Mouse (Mus musculus) adrenal gland, postnatal 14 days (tissue): ENCODE measurements around the gene Tmem268. TPM values are rescaled to one million over a fixed set of nuclear protein-coding genes. Genes with fewer than 3 reads are reported as not detected.
A peak's percentile ranks its signal among the peaks of the same experiment; 100 is the strongest.

Source experiments
- DNase-seq: peaks from one replicate; pipeline ENCODE4 v3.0.0; 2021; ENCODE audit warnings: mixed read lengths
- long read RNA-seq, 2 experiments: library from polyadenylated mRNA; stranded (forward); transcript quantifications; one replicate each; pipeline ENCODE4 v2.0.0; 2021
- total RNA-seq: library from RNA; stranded (reverse); gene quantifications from 2 replicates; pipeline ENCODE4 v1.2.3, GENCODE M21; 2021

The Tmem268 gene
- total RNA-seq, result 12.3 and 13.0 TPM in 2 replicates
- long read RNA-seq, experiment 1, transcript Tmem268-201 (10 exons, 3,765 nt), result major isoform, 14 of 33 reads
- long read RNA-seq, experiment 1, partial matches to known transcripts, result 1 of 33 reads
- long read RNA-seq, experiment 1, other reads (novel, unspliced or antisense), result 18 of 33 reads
- long read RNA-seq, experiment 2, transcript Tmem268-201 (10 exons, 3,765 nt), result major isoform, 6 of 22 reads
- long read RNA-seq, experiment 2, partial matches to known transcripts, result 0 of 22 reads
- long read RNA-seq, experiment 2, other reads (novel, unspliced or antisense), result 16 of 22 reads

DNA sequence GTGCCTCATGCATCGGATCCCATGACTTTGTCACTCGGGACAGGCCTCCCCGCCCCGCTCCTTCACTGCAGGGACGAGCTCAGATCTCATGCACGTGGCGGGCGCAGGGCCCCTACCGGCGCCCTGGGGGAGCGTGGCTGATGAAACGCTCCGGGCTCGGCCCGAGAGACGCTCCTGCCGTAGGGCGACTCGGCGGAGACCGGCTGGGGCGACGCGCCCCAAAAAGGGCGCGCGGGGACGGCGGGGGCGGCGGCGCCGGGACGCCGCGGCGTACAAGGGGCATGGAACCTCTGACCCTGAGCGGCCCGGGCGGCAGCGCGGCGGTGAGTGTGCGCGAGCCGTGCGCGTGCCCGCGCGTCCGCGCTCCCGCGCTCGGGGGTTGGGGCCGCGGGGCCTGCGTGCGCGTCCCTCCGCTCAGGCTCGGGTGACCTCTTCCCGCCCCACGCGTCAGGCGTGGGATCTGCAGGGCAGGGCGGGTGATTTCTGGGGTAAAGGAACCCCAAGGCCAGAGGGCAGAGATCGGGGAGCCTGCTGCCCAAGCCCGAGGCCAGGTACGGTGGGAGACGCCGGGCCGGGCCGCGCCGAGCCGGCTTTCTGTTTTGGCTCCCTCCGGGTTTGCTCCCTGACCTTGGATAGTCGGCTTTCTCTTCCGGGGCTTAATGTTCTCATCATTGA lies at the start of gene Tmem268:
Gene Tmem268, plus strand, starts transcription at position 375 of the 675 bp plus-strand sequence.
- peak; percentile 91 for DNase-seq

DNA sequence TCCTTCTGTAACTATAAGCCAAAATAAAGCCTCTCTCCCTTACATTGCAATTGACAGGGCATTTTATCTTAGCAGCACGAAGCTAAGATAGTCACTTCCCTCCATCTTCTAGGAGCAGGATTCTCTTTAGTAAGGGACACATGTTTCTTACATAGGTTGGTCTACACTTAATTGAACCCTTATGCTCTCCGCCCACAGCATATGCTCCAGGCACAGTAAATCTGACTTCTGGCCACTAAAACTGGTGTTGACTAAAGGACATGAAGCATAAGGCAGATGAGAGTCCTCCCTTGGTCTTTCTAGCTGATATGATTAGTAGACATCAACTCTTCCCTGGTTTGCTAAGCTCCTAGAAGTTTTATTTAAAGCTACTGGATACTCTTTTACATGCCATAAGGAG lies 45.7 kb upstream of the Tmem268 start:
- no peak for DNase-seq

DNA sequence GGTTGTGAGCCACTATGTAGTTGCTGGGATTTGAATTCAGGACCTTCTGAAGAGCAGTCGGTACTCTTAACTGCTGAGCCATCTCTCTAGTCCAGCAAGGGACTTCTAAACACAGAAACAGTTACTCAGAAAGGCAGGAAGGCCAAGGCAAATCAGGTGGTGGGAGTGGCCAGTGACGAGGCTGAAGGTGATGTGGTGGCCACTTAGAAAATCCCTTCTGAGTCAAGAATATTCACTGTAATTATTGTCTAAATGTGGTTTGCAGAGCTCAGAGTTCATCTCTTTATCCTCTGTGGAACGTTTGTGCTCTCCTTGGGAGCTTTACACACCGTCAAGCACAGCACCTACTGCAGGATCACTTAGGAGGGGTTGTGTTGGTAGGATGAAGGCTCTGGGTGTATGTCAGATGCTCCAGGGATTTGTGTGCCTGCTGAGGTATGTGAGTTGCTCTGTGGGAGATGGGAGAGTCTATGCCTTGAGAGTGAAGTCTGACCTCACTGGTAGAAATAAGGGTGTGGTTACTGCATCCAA lies 44.1 kb upstream of the Tmem268 start:
- DNase-seq, result no peak

DNA sequence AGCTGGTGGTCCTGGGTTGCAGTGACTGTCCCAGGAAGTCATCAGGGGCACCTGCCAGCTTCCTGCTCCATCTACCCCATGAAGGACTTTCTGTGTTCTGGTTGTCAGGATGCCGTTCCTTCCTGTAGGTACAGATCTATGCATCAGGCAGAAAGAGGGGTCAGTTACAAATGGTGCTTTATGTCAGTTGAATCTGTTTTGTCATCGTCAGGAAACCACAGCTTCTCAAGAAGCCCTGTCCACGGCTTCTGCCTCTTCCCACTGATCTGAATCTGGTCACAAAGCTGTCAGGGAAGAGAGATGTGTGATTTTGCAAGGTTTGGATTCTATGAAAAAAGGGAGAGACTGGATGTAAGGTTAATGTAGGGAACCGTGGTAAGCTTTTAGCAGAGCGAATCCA lies 43.6 kb upstream of the Tmem268 start:
- no peak for DNase-seq

DNA sequence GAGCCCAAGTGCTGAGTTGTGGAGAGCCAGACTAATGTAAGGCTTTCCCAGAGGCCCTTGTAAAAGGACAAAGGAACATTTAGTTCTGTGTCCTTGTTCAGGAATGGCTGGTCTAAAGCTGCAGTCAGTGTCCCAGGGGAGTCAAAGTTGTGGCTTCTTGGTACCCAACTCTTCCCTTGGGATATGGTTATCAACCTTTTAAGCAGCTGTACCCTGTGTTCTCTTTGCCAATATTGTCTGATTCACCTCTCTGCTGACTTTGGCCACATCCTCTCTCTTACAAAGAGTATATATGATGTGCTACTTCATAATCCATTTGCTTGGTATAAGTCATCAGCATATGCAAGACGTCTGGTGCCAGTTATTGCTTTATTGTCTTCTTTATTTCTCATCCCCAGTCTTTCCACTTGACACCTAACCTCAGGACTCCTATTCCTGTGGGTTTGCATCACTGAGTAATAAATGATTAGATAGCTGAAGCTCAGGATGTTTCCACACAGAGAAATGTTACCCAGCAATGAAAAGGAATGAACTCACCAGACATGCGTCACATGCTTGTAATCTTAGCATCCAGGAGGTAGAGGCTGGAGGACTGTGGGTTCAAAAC lies 36.7 kb upstream of the Tmem268 start:
- DNase-seq, result no peak

DNA sequence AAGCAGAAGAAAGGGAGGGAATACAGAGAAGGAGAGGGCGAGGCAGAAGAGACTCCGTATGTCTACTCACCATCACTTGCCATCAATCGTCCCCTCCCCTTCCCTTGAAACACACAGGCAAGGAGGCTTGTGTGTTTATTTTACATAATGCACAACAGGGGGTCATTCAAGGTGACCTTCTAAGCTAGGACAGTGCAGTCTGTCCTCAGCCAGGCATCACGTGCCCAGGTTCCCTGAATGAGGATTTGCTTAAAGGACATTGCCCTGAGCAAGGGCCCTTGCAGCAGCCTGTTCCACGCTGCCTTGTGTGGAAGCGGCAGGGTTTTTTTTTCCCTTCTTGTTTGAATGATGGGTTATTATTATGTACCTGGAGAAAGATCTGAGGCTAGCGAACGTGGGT lies 33.1 kb upstream of the Tmem268 start:
- no peak for DNase-seq

DNA sequence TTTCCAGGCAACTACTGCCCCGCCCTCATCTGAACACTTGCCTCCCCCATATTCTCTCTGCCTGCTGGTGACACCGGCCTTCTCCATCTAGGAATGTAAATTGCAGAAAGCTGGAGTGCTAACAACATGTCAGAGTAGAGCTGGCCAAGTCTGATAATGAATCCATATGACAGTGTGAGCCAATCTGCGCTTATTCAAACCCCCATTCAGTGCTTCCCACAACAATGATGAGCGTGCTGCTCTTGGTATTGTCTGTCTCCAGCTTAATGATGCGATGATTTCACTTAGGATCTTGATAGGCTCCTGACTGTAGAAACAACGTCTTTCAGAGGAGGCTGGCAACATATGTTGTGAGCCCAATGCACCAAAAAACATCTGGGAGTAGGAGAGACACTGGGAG lies 29.6 kb upstream of the Tmem268 start:
- DNase-seq, result no peak

DNA sequence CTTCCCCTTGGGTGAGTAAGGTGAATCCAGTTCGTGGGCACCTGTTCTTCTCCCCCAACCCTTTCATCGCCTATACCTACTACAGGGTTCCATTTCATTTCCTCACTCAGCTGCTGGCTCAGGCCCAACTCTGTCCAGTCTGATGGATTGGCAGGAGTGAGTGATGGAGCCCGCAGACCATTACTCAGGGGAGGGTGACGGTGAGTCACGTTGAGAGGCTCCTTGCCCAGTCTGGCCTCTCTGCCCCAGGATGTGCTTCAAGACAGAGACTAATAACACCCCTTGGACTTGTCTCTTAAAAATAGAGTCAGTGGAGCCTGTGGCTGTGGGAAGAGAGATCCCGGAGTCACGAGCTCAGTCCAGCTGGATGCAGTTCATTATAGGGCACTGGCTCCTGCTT lies 28.2 kb upstream of the Tmem268 start:
- peak; percentile 71 for DNase-seq

DNA sequence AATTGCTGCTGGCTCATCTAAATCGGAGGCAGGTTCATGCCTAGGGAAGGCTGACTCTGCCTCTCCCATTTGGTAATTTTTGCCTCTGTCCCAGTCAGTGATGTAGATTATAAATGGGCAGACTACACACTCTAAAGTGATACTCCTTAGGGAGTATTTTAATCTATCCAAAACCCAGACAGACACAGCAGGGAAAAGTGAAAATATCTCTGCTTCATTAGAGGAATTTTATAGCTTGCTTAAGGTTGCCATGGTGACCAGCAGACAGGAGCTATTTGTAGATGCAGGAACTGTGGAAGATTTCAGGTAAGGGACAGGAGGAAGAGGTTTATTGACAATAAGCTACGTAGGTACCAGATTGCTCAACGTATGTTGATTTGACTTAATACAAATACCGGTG lies 21.0 kb upstream of the Tmem268 start:
- no peak for DNase-seq

DNA sequence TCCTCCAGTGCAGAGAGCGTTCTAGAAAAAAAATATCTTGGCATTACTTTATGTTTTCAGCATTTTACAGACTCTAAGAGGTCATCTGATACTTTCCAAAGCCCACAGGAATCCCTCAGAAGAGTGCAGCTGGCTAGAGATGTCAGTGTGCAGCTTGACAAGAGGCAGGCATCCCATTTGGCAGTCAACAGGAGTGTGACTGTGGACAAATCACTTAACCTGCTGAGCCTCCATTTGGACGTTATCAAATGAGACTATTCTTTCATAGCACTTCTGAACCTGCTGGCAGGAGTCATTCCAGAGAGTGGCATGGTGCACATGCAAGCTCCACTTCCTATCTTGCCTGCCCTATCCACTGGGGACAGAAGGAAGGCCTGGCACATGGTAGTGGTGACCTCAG lies 16.4 kb upstream of the Tmem268 start:
- DNase-seq, result no peak

DNA sequence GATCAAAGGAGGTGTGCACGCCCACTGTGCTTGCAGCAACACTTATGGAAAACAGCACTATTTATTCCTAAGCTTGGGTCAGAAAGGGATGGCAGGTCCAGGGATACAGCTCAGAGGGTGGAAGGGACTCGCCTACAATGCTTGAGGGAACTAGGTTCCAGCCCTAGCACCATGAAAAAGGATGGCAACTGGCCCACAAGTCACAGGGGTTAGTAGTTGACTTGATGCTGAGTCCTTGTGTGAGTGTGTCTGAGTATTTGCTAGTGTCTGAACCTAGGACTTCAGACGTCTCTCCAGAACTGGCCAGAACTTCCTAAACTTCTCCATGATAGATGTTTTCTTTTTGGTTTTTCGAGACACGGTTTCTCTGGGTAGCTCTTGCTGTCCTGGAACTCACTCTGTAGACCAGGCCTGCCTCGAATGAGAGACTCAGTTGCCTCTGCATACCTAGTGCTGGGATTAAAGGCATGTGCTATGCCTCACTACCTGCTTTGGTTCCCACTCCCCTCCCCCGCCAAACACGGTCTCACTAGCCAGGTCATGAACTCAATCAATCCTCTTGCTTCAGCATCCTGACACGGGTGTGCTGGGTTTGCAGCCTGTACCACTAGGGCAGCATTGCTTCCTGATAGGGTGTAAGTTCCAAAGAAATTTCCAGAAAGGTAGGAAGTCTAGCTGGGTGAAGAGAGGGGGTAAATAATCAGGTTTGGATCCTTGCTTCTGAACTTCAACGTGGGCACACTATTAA lies 14.7 kb upstream of the Tmem268 start:
- DNase-seq, result peak; percentile 21

DNA sequence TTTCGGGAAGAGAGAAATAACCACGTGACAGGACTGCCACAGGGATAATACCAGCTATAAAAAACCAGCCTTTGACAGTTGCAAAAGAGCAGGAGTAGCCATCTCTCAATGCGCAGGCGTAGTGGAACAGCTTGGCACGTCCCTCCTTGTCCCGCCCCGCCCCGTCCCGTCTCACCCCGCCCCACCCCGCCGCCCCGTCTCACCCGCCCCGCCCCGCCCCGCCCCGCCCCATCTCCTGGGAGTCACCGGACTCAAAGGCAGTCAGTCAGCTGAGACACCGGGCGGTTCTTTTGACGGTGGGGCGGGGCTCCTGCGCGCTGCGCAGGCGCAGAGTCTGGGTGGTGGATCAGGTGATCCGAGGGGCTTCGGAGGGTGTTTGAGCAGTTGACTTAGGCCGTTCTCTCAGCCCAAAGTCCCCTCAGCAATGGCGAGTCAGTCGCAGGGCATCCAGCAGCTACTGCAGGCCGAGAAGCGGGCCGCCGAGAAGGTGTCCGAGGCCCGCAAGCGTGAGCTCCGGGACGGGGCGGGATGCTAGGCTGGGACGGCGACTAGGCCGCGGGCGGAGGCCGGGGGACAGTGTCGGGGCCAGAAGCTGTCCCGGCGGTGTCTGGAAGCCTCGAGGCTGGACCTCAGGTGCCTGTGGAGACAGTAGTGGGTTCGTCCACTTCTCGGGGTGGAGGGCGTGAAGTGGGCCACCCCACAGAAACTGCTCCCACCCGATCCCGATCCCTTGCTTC lies 13.9 kb upstream of the Tmem268 start, which contains the start of gene Atp6v1g1:
Gene Atp6v1g1, plus strand, starts transcription at position 279 of the 737 bp plus-strand sequence.
- DNase-seq, result peak; percentile 97

DNA sequence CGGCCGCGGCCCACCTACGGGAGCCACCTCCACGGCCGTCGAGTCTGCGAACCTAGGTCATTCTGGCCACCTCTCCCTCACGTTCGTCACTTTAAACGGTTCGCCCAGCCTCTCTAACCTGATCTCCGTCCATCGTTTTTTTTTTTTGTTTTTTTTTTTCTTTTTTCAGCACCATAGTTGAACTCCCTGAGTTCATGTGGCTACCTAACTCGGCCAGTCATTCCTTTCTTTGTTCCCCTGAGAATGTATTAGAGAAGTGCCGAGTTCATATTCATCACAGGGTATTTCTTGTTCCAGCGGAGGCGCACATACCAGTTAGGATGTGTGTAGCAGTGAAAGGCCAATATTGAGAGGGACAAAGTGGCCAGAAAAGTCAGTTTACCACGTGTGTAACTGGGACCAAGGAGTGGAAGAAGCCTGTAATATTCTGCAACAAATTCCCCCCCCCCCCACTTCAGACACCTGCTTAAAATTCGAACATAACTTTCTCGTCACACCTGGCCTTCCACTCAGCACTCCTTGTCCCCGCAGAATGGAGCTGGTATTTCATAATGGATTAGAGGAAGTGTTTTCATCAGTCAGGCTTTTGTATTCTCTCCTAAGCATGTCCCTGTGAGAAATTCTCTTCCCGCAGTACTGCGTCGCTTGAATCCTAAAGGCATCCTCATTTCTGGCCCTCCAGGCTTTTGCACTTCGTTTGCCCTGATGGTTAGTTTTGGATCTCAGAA lies 13.2 kb upstream of the Tmem268 start:
- DNase-seq, result no peak

DNA sequence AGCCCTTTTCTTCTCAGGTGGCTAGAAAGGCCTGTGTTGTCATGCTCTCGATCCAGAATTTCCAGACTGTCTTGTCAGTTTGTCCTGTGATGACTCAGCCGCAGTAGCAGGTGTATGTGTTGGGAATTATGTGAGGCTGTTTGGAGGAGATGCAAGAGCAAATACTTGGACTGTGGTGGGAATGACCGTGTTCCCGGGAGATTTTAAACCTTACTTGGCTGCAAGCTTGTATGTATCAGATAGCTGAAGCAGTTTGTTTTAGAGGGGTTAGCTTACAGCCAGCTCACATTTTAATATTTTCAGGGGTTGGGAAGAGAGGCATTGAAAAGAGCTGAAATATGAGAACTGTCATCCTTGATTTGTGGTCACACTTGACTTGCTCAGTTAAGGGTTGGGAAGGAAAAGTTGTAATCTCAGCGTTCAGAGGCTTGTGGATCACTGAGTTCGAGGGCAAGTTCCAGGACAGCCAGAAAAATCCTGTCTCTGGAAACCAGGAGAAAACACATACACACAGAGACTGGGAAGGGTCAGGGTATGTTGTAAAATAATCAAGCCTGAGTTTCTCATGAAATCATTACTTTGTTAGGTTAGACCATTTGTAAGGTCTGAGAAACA lies 12.0 kb upstream of the Tmem268 start:
- no peak for DNase-seq

DNA sequence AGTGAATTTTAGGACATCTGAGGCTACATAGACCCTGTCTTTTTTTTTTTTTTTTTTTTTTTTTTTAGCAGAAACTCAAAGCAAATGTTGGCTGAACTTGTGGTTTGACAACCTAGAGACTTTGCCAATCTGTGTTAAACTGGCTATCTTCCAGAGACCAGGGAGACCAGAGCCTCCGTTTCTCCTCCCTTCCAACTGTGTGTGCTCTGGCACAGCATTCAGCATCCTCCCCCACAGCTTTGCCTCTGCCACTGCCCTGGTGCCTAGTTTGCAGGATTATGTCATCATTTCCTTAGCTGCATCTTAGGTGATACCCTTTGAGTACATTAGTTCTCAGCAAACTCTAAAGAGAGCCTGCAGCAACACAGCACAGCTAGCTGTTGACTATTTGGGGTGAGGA lies 10.8 kb upstream of the Tmem268 start:
- DNase-seq, result no peak

DNA sequence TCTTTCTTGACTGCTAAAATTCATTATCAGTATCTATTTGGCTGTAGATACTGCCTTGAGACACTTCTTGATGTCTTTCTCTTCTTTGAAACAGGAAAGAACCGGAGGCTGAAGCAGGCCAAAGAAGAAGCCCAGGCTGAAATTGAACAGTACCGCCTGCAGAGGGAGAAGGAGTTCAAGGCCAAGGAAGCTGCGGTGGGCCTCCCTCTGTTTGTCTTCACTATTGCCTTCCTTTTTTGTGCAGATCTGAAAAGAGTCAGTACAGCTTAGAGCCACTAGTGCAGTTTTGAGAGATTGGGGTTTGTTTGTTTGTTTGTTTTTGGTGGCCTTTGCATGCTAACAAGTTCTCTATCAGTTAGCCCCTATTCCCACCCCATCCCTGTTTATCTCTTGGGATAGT lies 10.1 kb upstream of the Tmem268 start:
- DNase-seq, result no peak

DNA sequence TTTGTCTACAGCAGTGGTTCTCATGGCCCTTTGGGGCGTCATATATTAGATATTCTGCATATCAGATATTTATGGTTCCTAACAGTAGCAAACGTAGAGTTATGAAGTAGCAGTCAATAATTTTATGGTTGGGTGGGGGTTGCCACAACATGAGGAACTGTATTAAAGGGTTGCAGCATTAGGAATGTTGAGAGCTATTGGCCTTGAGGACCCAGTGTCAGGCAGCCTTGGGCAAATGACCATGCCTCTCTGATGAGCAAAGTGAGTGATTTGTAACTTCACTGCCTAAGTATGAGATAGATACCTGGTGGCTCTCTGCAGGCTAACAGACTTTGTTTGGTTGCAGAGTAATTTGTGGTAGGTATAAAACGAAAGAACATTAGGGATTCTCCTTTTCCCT lies 7.7 kb upstream of the Tmem268 start:
- peak; percentile 59 for DNase-seq

DNA sequence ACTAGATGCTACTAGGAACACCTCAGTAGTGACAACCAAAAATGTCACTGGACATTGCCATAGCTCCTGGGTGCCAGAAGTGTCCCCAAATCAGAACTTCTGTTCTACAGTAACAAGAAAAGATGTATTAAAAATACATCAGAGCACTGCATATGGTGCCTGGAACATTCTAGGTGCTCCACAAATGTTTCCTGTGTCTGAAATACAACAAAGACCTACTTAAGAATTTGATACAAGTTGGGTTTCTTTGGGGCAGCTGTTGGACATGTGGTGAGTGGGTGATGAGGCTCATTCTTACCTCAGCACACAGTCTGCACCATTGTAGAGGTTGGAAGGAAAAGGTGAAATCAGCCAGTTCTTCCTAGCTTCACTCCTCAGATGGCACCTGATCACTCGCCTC lies 5.7 kb upstream of the Tmem268 start:
- DNase-seq, result no peak

DNA sequence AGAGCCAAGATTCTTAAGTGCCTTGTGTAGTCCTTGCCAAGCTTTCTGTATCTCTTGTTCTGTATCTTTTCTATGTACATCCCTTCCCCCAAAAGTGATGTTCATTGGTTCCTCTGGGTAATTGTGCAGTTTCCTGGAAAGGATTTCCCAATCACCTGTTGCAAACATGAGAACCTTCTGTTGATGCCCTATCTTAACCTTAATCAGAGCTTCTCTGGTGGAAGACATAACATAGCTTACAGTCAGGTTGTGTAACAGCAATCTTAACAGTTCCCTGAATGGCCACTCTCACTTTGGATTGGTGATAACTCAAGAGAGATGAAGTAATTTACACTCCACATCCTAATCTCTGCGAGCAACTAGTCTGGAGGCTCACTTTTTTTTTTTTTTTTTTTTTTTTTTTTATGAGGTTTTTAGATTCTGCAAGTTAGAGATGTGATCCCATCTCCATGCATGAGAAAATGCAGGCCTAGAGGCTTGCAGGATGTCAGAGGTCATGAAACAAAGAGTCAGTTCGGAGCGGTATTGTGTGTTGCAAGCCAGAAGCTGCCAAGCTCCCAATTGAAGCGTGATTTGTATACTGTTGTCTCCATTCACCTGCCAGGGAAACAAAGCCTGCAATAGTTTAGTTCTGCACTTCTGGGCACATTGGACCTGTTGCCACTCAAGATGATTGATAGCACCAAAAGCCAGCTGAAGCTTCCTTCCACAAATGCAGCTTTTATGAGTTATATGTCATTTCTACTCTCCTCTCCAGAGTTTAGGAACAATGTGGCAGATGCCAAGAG lies 4.6 kb upstream of the Tmem268 start:
- no peak for DNase-seq

DNA sequence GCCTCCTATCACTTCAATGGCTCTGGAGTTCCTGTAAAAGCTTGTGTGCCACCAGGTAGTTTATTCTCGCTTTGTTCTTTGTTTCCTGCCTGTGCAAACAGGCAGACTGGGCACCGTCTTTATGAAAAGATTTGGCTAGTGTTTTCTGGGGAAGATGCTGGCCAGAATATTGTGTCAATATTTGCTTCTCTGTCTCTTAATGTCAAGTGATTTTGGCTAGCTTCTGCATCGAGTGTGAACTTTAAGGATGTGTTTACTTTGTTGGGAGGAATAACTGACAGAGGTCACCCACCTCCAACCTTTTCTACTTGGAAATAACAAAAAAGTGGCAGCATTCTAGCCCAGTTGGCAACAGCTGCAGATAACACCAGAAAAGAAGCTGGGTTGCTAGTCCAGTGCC lies 4.0 kb upstream of the Tmem268 start:
- no peak for DNase-seq
